Mouse (Mus musculus) gastrocnemius, postnatal 36 days (tissue): Measurements from ENCODE around the gene 1700067K01Rik. TPM values are rescaled to one million over a fixed set of nuclear protein-coding genes. Genes with fewer than 3 reads are reported as not detected.

Experiments used
- DNase-seq, 2 experiments: peaks; one replicate each; pipeline ENCODE4 v3.0.0; 2022
- intact Hi-C: fragments of 180-260 bp; cut with DNase I; formaldehyde crosslinking; loops from one replicate; pipeline ENCODE4 v1.15.1; 2025
- total RNA-seq, 2 experiments: library from RNA; stranded (reverse); gene quantifications; 2 replicates each; pipeline ENCODE4 v1.2.3; 2021

1700067K01Rik gene
- total RNA-seq, 2 experiments from 2014 or later = 0.48 TPM; not detected in 1

GRCm38 (mm10) chr8:84009876-84010275, 8.6 kb downstream of the 1700067K01Rik start:
- intact Hi-C loops = no loop called here
- DNase-seq = peak; percentile 80 to 83

- peak; percentile 74 to 76 for DNase-seq
- intact Hi-C loops = no loop called here
Measured at GRCm38 (mm10) chr8:84010625-84011611, 9.6 kb downstream of the 1700067K01Rik start.

- no peak for DNase-seq
- intact Hi-C loops = no loop called here
Measured at GRCm38 (mm10) chr8:84011705-84012498, 10.6 kb downstream of the 1700067K01Rik start, which contains the start of gene 2210011C24Rik. Gene 2210011C24Rik, minus strand, starts transcription at chr8:84012171.

- no peak for DNase-seq
- intact Hi-C loops = no loop called here
Measured at GRCm38 (mm10) chr8:84012499-84013165, 11.3 kb downstream of the 1700067K01Rik start.

GRCm38 (mm10) chr8:84015833-84016232, 14.5 kb downstream of the 1700067K01Rik start:
- DNase-seq = no peak
- intact Hi-C loops = no loop called here

GRCm38 (mm10) chr8:84019738-84020137, 18.4 kb downstream of the 1700067K01Rik start:
- DNase-seq = no peak
- intact Hi-C loops = no loop called here

GRCm38 (mm10) chr8:84021096-84021495, 19.8 kb downstream of the 1700067K01Rik start, which contains the start of gene Palm3:
Gene Palm3, plus strand, starts transcription at chr8:84021471.
- no peak for DNase-seq
- intact Hi-C loops = no loop called here

GRCm38 (mm10) chr8:84021569-84021968, 20.3 kb downstream of the 1700067K01Rik start:
- intact Hi-C loops = no loop called here
- DNase-seq = no peak

GRCm38 (mm10) chr8:84023085-84023484, 21.8 kb downstream of the 1700067K01Rik start:
- peak; percentile 51 to 59 for DNase-seq
- intact Hi-C loops = no loop called here

- DNase-seq = no peak
Measured at GRCm38 (mm10) chr8:84023631-84024030, 22.3 kb downstream of the 1700067K01Rik start.

GRCm38 (mm10) chr8:84024171-84024570, 22.9 kb downstream of the 1700067K01Rik start:
- intact Hi-C loops = no loop called here
- DNase-seq = peak in 1 of 2 experiments; percentile 54

More at GRCm38 (mm10) chr8:84023631-84024030, 22.3 kb downstream of the 1700067K01Rik start:
- intact Hi-C loops = no loop called here

- DNase-seq = no peak
- intact Hi-C loops = no loop called here
Measured at GRCm38 (mm10) chr8:84025863-84026262, 24.6 kb downstream of the 1700067K01Rik start.

GRCm38 (mm10) chr8:84027449-84027848, 26.1 kb downstream of the 1700067K01Rik start:
- no peak for DNase-seq

GRCm38 (mm10) chr8:84029272-84029671, 28.0 kb downstream of the 1700067K01Rik start:
- DNase-seq = no peak
- intact Hi-C loops = loop anchor here (2.0 kb wide), 1 partner anchor 22 kb away; no protein-coding TSS in a partner anchor

More at GRCm38 (mm10) chr8:84027449-84027848, 26.1 kb downstream of the 1700067K01Rik start:
- intact Hi-C loops = no loop called here

- DNase-seq = no peak
- intact Hi-C loops = no loop called here
Measured at GRCm38 (mm10) chr8:84032777-84033176, 31.5 kb downstream of the 1700067K01Rik start.

GRCm38 (mm10) chr8:84038015-84038414, 36.7 kb downstream of the 1700067K01Rik start:
- intact Hi-C loops = loop anchor here (2.0 to 5.0 kb wide), 2 partner anchors 173 to 319 kb away; no protein-coding TSS in a partner anchor
- no peak for DNase-seq

GRCm38 (mm10) chr8:84039050-84039449, 37.7 kb downstream of the 1700067K01Rik start:
- intact Hi-C loops = loop anchor here (2.0 to 5.0 kb wide), 2 partner anchors 172 to 318 kb away; no protein-coding TSS in a partner anchor

GRCm38 (mm10) chr8:84042066-84042947, 41.0 kb downstream of the 1700067K01Rik start, which contains the start of gene Il27ra:
Gene Il27ra, minus strand, starts transcription at chr8:84042589.
- intact Hi-C loops = loop anchor here (5.0 to 10.0 kb wide), 3 partner anchors 140 to 542 kb away; no protein-coding TSS in a partner anchor
- peak; percentile 60 to 64 for DNase-seq

More at GRCm38 (mm10) chr8:84039050-84039449, 37.7 kb downstream of the 1700067K01Rik start:
- peak; percentile 39 to 51 for DNase-seq
